Mouse (Mus musculus) urinary bladder, postnatal 25 days (tissue): ENCODE data around the gene Chd3.

Source experiments
- DNase-seq: peaks from one replicate; pipeline ENCODE4 v3.0.0; 2022; ENCODE audit warnings: low spot score

The Chd3 gene

GRCm38 (mm10) chr11:69369215-69369989 lies at the start of gene Chd3:
Chd3 (minus strand) TSS chr11:69369406.
- no peak for DNase-seq

GRCm38 (mm10) chr11:69417449-69418384 lies 48.5 kb upstream of the Chd3 start:
- peak; percentile 91 for DNase-seq

GRCm38 (mm10) chr11:69416921-69417448 lies 47.8 kb upstream of the Chd3 start:
- DNase-seq: no peak

- DNase-seq: no peak
These were observed 47.3 kb upstream of the Chd3 start for GRCm38 (mm10) chr11:69416509-69416908.

- DNase-seq: no peak
These were observed 46.7 kb upstream of the Chd3 start for GRCm38 (mm10) chr11:69415668-69416451.

- no peak for DNase-seq
These were observed 46.1 kb upstream of the Chd3 start for GRCm38 (mm10) chr11:69415327-69415667.

- DNase-seq: no peak
These were observed 45.5 kb upstream of the Chd3 start for GRCm38 (mm10) chr11:69414421-69415326.

- DNase-seq: no peak
These were observed 44.3 kb upstream of the Chd3 start, which contains the start of gene Kdm6b for GRCm38 (mm10) chr11:69413221-69414181. Kdm6b (minus strand) TSS chr11:69413675.

- no peak for DNase-seq
These were observed 43.3 kb upstream of the Chd3 start for GRCm38 (mm10) chr11:69412548-69412947.

GRCm38 (mm10) chr11:69411538-69412203 lies 42.5 kb upstream of the Chd3 start:
- peak; percentile 78 for DNase-seq

- peak; percentile 97 for DNase-seq
These were observed 41.9 kb upstream of the Chd3 start for GRCm38 (mm10) chr11:69411073-69411535.

- DNase-seq: no peak
These were observed 41.3 kb upstream of the Chd3 start for GRCm38 (mm10) chr11:69410310-69411072.

- no peak for DNase-seq
These were observed 40.8 kb upstream of the Chd3 start for GRCm38 (mm10) chr11:69410045-69410309.

GRCm38 (mm10) chr11:69409378-69410044 lies 40.3 kb upstream of the Chd3 start:
- DNase-seq: peak; percentile 80

- DNase-seq: peak; percentile 67
These were observed 39.6 kb upstream of the Chd3 start for GRCm38 (mm10) chr11:69408541-69409377.

- no peak for DNase-seq
These were observed 38.5 kb upstream of the Chd3 start for GRCm38 (mm10) chr11:69407724-69408004.
